Mouse (Mus musculus) liver, embryonic 12.5 days (tissue): Measurements from ENCODE around the gene Ptp4a2. TPM values are rescaled to one million over a fixed set of nuclear protein-coding genes. Genes with fewer than 3 reads are reported as not detected.
A peak's percentile ranks its signal among the peaks of the same experiment; 100 is the strongest.
"Not testable (repeated sequence)": the region's sequence is repeated elsewhere in the genome, so short reads cannot be mapped to it uniquely, and the experiment has no call there.

Experiments
- ATAC-seq: fragments of 200-750 bp; cut with Nextera tagmentation; 2 replicates; pipeline ENCODE4 v1.8.0; 2017; ENCODE audit warnings: moderate number of reproducible peaks, mild to moderate bottlenecking, moderate library complexity
- H3K27ac ChIP-seq: fragments of 300-500 bp; sonication (generic); 2 replicates; pipeline ENCODE4 v1.5.1; 2016; ENCODE audit warnings: mild to moderate bottlenecking
- H3K27me3 ChIP-seq: fragments of 300-500 bp; sonication (generic); replicated peaks from 2 replicates; pipeline ENCODE4 v1.6.1; 2016; ENCODE audit warnings: mild to moderate bottlenecking, moderate library complexity
- H3K36me3 ChIP-seq: fragments of 300-500 bp; sonication (generic); 2 replicates; pipeline ENCODE4 v1.6.1; 2016; ENCODE audit warnings: mild to moderate bottlenecking, moderate library complexity
- H3K4me1 ChIP-seq: fragments of 300-500 bp; sonication (generic); 2 replicates; pipeline ENCODE4 v1.6.1; 2016
- H3K4me2 ChIP-seq: fragments of 300-500 bp; sonication (generic); 2 replicates; pipeline ENCODE4 v1.6.1; 2016; ENCODE audit warnings: mild to moderate bottlenecking, moderate library complexity
- H3K4me3 ChIP-seq: fragments of 300-500 bp; sonication (generic); 2 replicates; pipeline ENCODE4 v1.5.1; 2016; ENCODE audit warnings: mild to moderate bottlenecking, moderate library complexity
- H3K9ac ChIP-seq: fragments of 300-500 bp; sonication (generic); 2 replicates; pipeline ENCODE4 v1.6.1; 2016; ENCODE audit warnings: mild to moderate bottlenecking, moderate library complexity
- H3K9me3 ChIP-seq: fragments of 300-500 bp; sonication (generic); replicated peaks from 2 replicates; pipeline ENCODE4 v1.6.1; 2016; ENCODE audit warnings: mild to moderate bottlenecking, moderate library complexity
- WGBS: fragments of 180-500 bp; shearing (Covaris S2); methylation state at CpG from one replicate; pipeline ENCODE4 v1.1.7; 2016; ENCODE audit not compliant: insufficient replicate concordance; 5-methylcytosine and 5-hydroxymethylcytosine counted together
- polyA plus RNA-seq: library from polyadenylated mRNA; unstranded; fragments of >200 nt; fragmentation: Nextera tagmentation; extraction: Ambion mirVana; gene quantifications from 2 replicates; pipeline ENCODE4 v1.2.1, GENCODE M21; 2016

Gene Ptp4a2
- polyA plus RNA-seq, 1 experiment from 2014 or later = 229 TPM

GRCm38 (mm10) chr4:129877967-129878655 is 67.1 kb downstream of the Ptp4a2 start:
- peak overlapping the region; percentile 68 for H3K4me2 ChIP-seq
- H3K27me3 ChIP-seq = no peaks in the 10 kb centered on the region
- ATAC-seq = no peak
- WGBS = 52% methylated on average over 11 of the region's 11 CpGs
- H3K4me1 ChIP-seq = peaks cover 45% of the 10 kb centered on the region
- H3K4me3 ChIP-seq = peak overlapping the region; percentile 50
- H3K36me3 ChIP-seq = no peaks in the 10 kb centered on the region
- H3K9me3 ChIP-seq = no peaks in the 10 kb centered on the region
- peak overlapping the region; percentile 75 for H3K27ac ChIP-seq
- H3K9ac ChIP-seq = peak overlapping the region; percentile 58

DNA sequence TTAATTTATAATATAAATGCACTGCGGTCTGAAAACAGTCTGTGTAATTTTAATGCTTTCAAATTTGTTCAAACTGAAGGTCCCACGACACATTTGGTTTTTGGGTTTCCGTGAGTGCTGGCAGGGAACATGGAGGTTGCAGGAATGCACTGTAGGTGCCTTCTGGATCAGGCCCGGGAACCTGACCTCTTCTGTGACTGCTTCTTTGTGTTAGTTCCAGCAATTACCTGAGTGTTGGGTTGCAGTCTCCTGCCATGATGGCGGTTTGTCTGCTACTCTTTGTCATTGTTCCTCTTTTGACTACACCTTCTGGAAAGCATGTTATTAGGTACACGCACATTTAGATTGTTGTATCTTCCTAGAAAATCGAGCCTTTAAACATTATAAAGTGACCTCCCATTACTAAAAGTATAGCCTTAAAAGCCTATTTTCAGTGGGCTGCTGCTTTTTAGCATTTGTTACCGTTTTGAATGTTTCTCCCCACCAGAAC is 67.7 kb downstream of the Ptp4a2 start:
- Histone ChIP-seq H3K27ac (no peak overlapping the region), H3K9me3 (no peaks in the 10 kb centered on the region), H3K36me3 (no peaks in the 10 kb centered on the region), H3K9ac (no peak overlapping the region), H3K4me3 (no peak overlapping the region), H3K27me3 (no peaks in the 10 kb centered on the region), H3K4me1 (peaks cover 49% of the 10 kb centered on the region), H3K4me2 (no peak overlapping the region)
- 72% methylated on average over 8 of the region's 8 CpGs for WGBS
- ATAC-seq = no peak

GRCm38 (mm10) chr4:129879206-129879780 is 68.3 kb downstream of the Ptp4a2 start:
- ATAC-seq = no peak
- Histone ChIP-seq H3K9ac (no peak overlapping the region), H3K4me1 (peaks cover 55% of the 10 kb centered on the region), H3K27ac (no peak overlapping the region), H3K27me3 (no peaks in the 10 kb centered on the region), H3K9me3 (no peaks in the 10 kb centered on the region), H3K4me2 (no peak overlapping the region), H3K36me3 (no peaks in the 10 kb centered on the region), H3K4me3 (no peak overlapping the region)
- WGBS = 51% methylated on average over 4 of the region's 4 CpGs

- Histone ChIP-seq H3K9me3 (no peaks in the 10 kb centered on the region), H3K36me3 (no peaks in the 10 kb centered on the region), H3K4me2 (no peak overlapping the region), H3K4me1 (peaks cover 52% of the 10 kb centered on the region), H3K4me3 (no peak overlapping the region), H3K27me3 (no peaks in the 10 kb centered on the region), H3K27ac (no peak overlapping the region), H3K9ac (no peak overlapping the region)
- no peak for ATAC-seq
- 76% methylated on average over 7 of the region's 7 CpGs for WGBS
Observed at GRCm38 (mm10) chr4:129880615-129881014, 69.6 kb downstream of the Ptp4a2 start.

- Histone ChIP-seq H3K4me2 (no peak overlapping the region), H3K27ac (no peak overlapping the region), H3K27me3 (no peaks in the 10 kb centered on the region), H3K4me1 (peaks cover 50% of the 10 kb centered on the region), H3K9me3 (no peaks in the 10 kb centered on the region), H3K9ac (no peak overlapping the region), H3K36me3 (no peaks in the 10 kb centered on the region), H3K4me3 (no peak overlapping the region)
- no peak for ATAC-seq
- WGBS = 22% methylated on average over 3 of the region's 3 CpGs
Observed at GRCm38 (mm10) chr4:129881661-129882060, 70.6 kb downstream of the Ptp4a2 start.

DNA sequence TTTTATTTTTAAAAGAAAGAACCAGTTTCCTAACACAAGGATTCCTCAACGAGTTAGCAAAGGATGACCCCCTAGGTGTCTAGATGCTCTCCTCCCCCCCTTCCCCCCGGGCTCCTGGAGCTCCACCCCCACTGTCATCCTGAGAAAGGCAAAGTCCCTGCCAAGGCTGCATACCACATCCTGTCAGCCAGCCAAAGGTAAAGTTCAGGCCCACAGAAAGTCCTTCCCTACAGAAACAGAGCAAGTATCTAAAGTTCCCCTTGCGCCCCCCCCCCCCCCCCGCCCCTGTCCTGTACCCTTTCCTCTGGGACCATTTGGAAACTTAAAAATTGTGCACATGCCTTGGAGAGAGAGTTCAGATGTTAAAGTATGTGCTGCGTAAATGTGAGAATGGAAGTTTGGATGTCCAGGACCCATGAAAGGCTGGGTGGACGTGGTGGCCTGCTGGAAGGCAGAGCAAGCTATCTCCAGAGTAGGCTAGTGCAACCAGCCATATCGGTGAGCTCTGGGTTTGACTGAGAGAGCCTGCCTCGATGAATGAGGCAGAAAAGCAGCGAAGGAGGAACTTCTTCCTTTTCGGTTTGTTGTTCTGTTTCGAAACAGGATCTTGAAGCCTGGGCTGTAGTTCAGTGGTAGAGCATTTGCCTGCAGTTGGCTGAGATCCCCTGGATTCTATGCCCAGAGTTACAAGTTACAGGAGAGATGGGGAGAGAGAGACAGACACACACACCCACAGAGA is 71.7 kb downstream of the Ptp4a2 start:
- Histone ChIP-seq H3K9me3 (no peaks in the 10 kb centered on the region), H3K4me3 (peak overlapping the region; percentile 11; the same call in 1 of the 2 replicates), H3K27ac (peak overlapping the region; percentile 54), H3K4me1 (peaks cover 40% of the 10 kb centered on the region), H3K4me2 (peak overlapping the region; percentile 53), H3K27me3 (no peaks in the 10 kb centered on the region), H3K36me3 (no peaks in the 10 kb centered on the region), H3K9ac (peak overlapping the region; percentile 35)
- 8% methylated on average over 11 of the region's 11 CpGs for WGBS
- ATAC-seq = peak; percentile 56; the same call in 1 of the 2 replicates

- peak overlapping the region; percentile 2; the same call in 1 of the 2 replicates for H3K4me2 ChIP-seq
- no peak for ATAC-seq
- peaks cover 34% of the 10 kb centered on the region for H3K4me1 ChIP-seq
- no peaks in the 10 kb centered on the region for H3K9me3 ChIP-seq
- no peaks in the 10 kb centered on the region for H3K27me3 ChIP-seq
- no peaks in the 10 kb centered on the region for H3K36me3 ChIP-seq
- H3K27ac ChIP-seq = 0 out of 2 replicates have a peak overlapping the region, but pooled peaks have one; percentile 54
- WGBS = 57% methylated on average over 12 of the region's 12 CpGs
- no peak overlapping the region for H3K9ac ChIP-seq
- H3K4me3 ChIP-seq = no peak overlapping the region
Observed at GRCm38 (mm10) chr4:129884041-129884930, 73.3 kb downstream of the Ptp4a2 start.

DNA sequence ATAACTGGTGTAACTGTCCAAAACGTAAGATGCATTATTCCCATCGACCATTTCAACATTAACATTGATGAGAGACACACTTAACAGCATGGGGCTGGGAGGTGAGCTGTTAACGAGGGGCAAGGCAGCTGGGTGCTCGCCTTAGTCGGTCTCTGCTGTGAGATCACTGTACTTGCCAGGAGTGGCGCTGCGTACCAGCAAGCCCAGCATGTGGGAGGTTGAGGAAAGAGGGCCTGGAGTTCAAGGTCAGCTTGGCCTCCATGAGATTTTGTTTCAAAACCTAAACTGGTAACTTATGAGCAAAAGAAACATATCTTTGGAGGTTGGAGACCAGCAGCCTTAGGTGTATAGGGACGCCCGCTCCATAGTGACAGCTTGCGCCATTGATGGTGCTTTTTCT is 78.6 kb downstream of the Ptp4a2 start:
- H3K4me1 ChIP-seq = peaks cover under 1% of the 10 kb centered on the region; the same call in 1 of the 2 replicates
- no peaks in the 10 kb centered on the region for H3K9me3 ChIP-seq
- no peak overlapping the region for H3K27ac ChIP-seq
- no peak overlapping the region for H3K4me2 ChIP-seq
- no peak overlapping the region for H3K4me3 ChIP-seq
- no peaks in the 10 kb centered on the region for H3K27me3 ChIP-seq
- ATAC-seq = no peak
- WGBS = 72% methylated on average over 10 of the region's 10 CpGs
- H3K9ac ChIP-seq = no peak overlapping the region
- no peaks in the 10 kb centered on the region for H3K36me3 ChIP-seq

DNA sequence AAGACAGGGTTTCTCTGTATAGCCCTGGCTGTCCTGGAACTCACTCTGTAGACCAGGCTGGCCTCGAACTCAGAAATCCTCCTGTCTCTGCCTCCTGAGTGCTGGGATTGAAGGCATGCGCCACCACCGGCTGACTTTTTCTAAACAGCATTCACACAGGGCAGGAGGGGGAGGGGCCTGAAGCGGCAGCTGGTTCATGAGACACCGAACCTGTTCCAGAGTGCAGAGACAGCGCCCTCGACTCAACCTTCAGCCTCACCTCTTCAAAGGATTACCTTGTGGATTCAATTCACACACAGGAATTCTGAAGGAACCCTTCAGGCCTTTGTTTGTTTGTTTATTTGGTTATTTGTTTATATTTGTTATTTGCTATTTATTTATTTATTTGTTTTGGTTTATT is 79.1 kb downstream of the Ptp4a2 start:
- 68% methylated on average over 7 of the region's 7 CpGs for WGBS
- no peak overlapping the region for H3K9ac ChIP-seq
- no peak overlapping the region for H3K4me3 ChIP-seq
- H3K9me3 ChIP-seq = no peaks in the 10 kb centered on the region
- H3K27me3 ChIP-seq = no peaks in the 10 kb centered on the region
- no peak overlapping the region for H3K27ac ChIP-seq
- H3K36me3 ChIP-seq = no peaks in the 10 kb centered on the region
- H3K4me2 ChIP-seq = no peak overlapping the region
- H3K4me1 ChIP-seq = no peaks in the 10 kb centered on the region
- ATAC-seq = no peak

DNA sequence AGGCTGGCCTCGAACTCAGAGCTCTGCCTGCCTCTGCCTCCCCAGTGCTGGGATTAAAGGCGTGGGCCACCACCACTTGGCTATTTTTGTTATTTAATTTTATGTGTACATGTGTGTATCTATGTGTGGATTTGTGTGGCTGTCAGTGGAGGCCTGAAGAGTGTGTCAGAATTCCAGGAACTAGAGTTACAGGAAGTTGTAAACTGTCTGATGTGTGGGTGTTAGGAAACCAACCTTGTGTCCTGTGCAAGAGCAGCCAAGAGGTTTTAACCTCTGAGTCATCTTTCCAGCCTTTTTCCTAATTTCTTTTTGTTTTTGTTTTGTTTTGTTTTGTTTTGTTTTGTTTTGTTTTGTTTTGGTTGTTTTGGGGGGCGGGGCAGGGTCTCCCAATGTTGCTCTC is 83.8 kb downstream of the Ptp4a2 start:
- H3K27me3 ChIP-seq = no peaks in the 10 kb centered on the region
- no peaks in the 10 kb centered on the region for H3K9me3 ChIP-seq
- H3K4me3 ChIP-seq = no peak overlapping the region
- no peak overlapping the region for H3K27ac ChIP-seq
- H3K4me2 ChIP-seq = no peak overlapping the region
- no peak overlapping the region for H3K9ac ChIP-seq
- no peaks in the 10 kb centered on the region for H3K36me3 ChIP-seq
- 69% methylated on average over 3 of the region's 3 CpGs for WGBS
- no peaks in the 10 kb centered on the region for H3K4me1 ChIP-seq
- ATAC-seq = no peak

DNA sequence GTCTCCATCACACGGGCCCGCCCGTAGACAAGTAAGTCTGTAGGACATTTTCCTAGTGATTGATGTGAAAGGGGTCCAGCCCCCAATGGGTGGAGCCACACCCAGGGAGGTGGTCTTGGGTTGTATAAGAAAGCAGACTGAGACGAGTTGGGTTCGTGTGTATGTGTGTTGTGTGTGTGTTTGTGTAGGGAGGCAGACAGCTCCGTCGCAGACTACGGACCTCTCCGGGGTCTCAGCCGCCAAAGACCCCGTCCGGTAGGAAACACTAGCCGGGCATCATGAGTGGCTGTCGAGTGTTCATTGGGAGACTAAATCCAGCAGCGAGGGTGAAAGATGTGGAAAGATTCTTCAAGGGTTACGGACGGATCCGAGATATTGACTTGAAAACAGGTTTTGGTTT is 87.8 kb downstream of the Ptp4a2 start:
- H3K9ac ChIP-seq, H3K4me2 ChIP-seq, H3K4me3 ChIP-seq, H3K27me3 ChIP-seq, H3K27ac ChIP-seq, H3K36me3 ChIP-seq, H3K4me1 ChIP-seq, ATAC-seq, H3K9me3 ChIP-seq: not testable (repeated sequence)
- 84% methylated on average over 18 of the region's 18 CpGs for WGBS
